37 mouse cellular contexts compared by ENCODE assay signal in the genomic region with DNA sequence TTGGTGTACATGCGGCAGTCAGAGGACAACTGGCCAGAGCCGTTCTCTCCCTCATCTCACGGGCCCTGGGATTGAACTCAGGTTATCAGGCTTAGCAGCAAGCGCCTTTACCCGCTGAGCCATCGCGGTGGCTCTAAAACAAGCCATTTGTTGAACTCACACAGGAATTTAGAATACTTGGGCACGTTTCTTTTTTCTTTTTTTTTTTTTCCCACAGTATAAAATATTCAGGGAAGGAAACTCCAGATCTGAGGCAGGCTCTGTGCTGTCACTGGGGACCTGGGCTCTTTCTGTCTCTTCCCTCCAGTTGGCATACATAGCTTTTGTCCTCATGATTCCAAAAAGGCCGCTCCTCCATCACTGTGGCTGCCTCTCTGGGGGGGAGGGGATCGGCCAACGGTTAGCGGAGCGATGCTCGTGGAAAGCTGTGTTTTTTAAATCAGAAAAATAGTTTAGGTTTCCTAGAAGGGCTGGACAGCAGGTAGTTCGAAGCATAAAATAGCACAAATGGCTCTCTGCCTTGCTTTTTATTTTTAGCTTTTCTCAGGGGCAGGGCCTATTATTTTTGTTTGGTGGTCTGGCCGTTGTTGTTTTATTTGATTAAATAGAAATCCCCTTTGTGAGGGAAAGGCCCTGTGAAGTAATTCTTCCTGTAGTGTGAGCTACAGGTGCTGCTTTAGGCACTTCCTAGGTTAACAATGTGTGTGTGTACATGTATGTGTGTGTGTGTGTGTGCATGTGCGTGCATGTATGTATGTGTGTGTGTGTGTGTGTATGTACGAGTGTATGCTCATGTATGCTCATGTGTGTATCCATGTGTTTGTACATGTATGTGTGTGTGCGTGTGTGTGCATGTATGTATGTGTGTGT. TPM values are rescaled to one million over a fixed set of nuclear protein-coding genes. Genes with fewer than 3 reads are reported as not detected.
DNase-seq lines count a peak whose midpoint lies in the region; ATAC-seq and TF ChIP-seq lines count a peak whose summit lies in the region.
"Had no signal": no experiment of that assay in that cellular context is flagged by ENCODE, and none has a peak within 500 bp of the region (broad histone marks: within the 10 kb centered on the region; RNA-seq: fewer than 3 reads in every experiment).

No protein-coding gene starts in this region.

- H3K27me3 ChIP-seq in hindbrain, embryonic 10.5 days (ENCODE audit: insufficient read depth, poor library complexity, severe bottlenecking) = no peaks in the 10 kb centered on the region
- no peaks in the 10 kb centered on the region for H3K27me3 ChIP-seq in hindbrain, embryonic 13.5 days
- H3K27me3 ChIP-seq in G1E (ENCODE audit: insufficient read depth, low read length) = no peaks in the 10 kb centered on the region
- H3K27me3 ChIP-seq in limb, embryonic 12.5 days = no peaks in the 10 kb centered on the region
- H3K27me3 ChIP-seq: embryonic facial prominence, embryonic 13.5 days; heart, embryonic 12.5 days; hindbrain, embryonic 15.5 days; neural tube, embryonic 15.5 days had no signal

- H3K4me3 ChIP-seq in hindbrain, embryonic 10.5 days = no peak overlapping the region
- H3K4me3 ChIP-seq in hindbrain, embryonic 13.5 days = no peak overlapping the region
- H3K4me3 ChIP-seq in G1E (ENCODE audit: low read depth, low read length) = peak overlapping the region; percentile 25
- H3K4me3 ChIP-seq in limb, embryonic 12.5 days (replicated peaks) = no peak overlapping the region
- H3K4me3 ChIP-seq in gastrocnemius, adult 2 months = no peak overlapping the region
- H3K4me3 ChIP-seq: embryonic facial prominence, embryonic 13.5 days; erythroblast, embryonic 14.5 days; heart, embryonic 12.5 days; hindbrain, embryonic 15.5 days; layer of hippocampus, adult 2 months; left cerebral cortex, adult 2 months; midbrain, embryonic 10.5 days; neural tube, embryonic 15.5 days had no signal

- DNase-seq in hindbrain, embryonic 10.5 days (ENCODE audit: low spot score) = no peak
- DNase-seq in A20 (ENCODE audit: low read depth, low spot score) (peak; percentile 81), G1E (ENCODE audit: low spot score) (no peak)
- no peak for DNase-seq in kidney, postnatal 10 days
- no peak for DNase-seq in frontal cortex, adult 2 months (ENCODE audit: extremely low spot score in 1 of 2, low spot score in 1 of 2)
- DNase-seq in gastrocnemius, adult 2 months = no peak
- DNase-seq: adrenal gland, postnatal 25 days; B cell, adult 2 months; cerebellum, adult 8-10 months; embryo, embryonic 11 days; gastrocnemius, postnatal 25 days; heart, adult 18-20 months; heart, postnatal 4 days; kidney, adult 11 months; kidney, postnatal 25 days; liver; lung, adult 2 months; lung, postnatal 10 days; right cerebral cortex, postnatal 25 days; thymus, adult 2 months had no signal

- H3K36me3 ChIP-seq in hindbrain, embryonic 10.5 days = no peaks in the 10 kb centered on the region
- no peaks in the 10 kb centered on the region for H3K36me3 ChIP-seq in hindbrain, embryonic 13.5 days
- H3K36me3 ChIP-seq in G1E (replicated peaks) = no peaks in the 10 kb centered on the region
- no peaks in the 10 kb centered on the region for H3K36me3 ChIP-seq in limb, embryonic 12.5 days
- H3K36me3 ChIP-seq: embryonic facial prominence, embryonic 13.5 days; heart, embryonic 12.5 days; hindbrain, embryonic 15.5 days; midbrain, embryonic 10.5 days; neural tube, embryonic 15.5 days had no signal

- WGBS in hindbrain, embryonic 10.5 days = 86% methylated on average over 19 of the region's 19 CpGs
- 76% methylated on average over 19 of the region's 19 CpGs for WGBS in hindbrain, embryonic 13.5 days
- WGBS in limb, embryonic 12.5 days = 79% methylated on average over 19 of the region's 19 CpGs

- no peak for TF ChIP-seq CTCF in G1E (IDR thresholded peaks at IDR 0.05; ENCODE audit: low read depth, low read length)
- no peak for TF ChIP-seq CTCF in gastrocnemius, adult 2 months (IDR thresholded peaks at IDR 0.05)

- peaks cover 84% of the 10 kb centered on the region for H3K4me1 ChIP-seq in hindbrain, embryonic 10.5 days (replicated peaks)
- peaks cover 21% of the 10 kb centered on the region for H3K4me1 ChIP-seq in hindbrain, embryonic 13.5 days (replicated peaks)
- H3K4me1 ChIP-seq in G1E (ENCODE audit: insufficient read depth, low read depth, low read length) = peaks cover 99% of the 10 kb centered on the region
- peaks cover 48% of the 10 kb centered on the region for H3K4me1 ChIP-seq in limb, embryonic 12.5 days (replicated peaks)

- no peaks in the 10 kb centered on the region for H3K9me3 ChIP-seq in hindbrain, embryonic 10.5 days
- no peaks in the 10 kb centered on the region for H3K9me3 ChIP-seq in hindbrain, embryonic 13.5 days
- H3K9me3 ChIP-seq in G1E (replicated peaks) = no peaks in the 10 kb centered on the region
- H3K9me3 ChIP-seq in limb, embryonic 12.5 days = no peaks in the 10 kb centered on the region
- H3K9me3 ChIP-seq: embryonic facial prominence, embryonic 13.5 days; heart, embryonic 12.5 days; hindbrain, embryonic 15.5 days; midbrain, embryonic 10.5 days; neural tube, embryonic 15.5 days had no signal

- H3K4me2 ChIP-seq in hindbrain, embryonic 13.5 days = no peak overlapping the region
- no peak overlapping the region for H3K4me2 ChIP-seq in limb, embryonic 12.5 days
- H3K4me2 ChIP-seq: embryonic facial prominence, embryonic 13.5 days; heart, embryonic 12.5 days; hindbrain, embryonic 15.5 days; neural tube, embryonic 15.5 days had no signal

- intact Hi-C loops in gastrocnemius, adult 2 months (cut with DNase I) = no loop called here

- peak overlapping the region; percentile 45; the same call in 1 of the 2 replicates for H3K27ac ChIP-seq in hindbrain, embryonic 10.5 days
- H3K27ac ChIP-seq in hindbrain, embryonic 13.5 days = no peak overlapping the region
- peak overlapping the region; percentile 81 for H3K27ac ChIP-seq in limb, embryonic 12.5 days
- no peak overlapping the region for H3K27ac ChIP-seq in gastrocnemius, adult 2 months
- H3K27ac ChIP-seq: embryonic facial prominence, embryonic 13.5 days; hindbrain, embryonic 15.5 days; left cerebral cortex, adult 2 months; liver, embryonic 14.5 days; macrophage; midbrain, embryonic 10.5 days; neural tube, embryonic 15.5 days had no signal

- ATAC-seq in hindbrain, embryonic 13.5 days (ENCODE audit: low FRiP score) = no peak
- no peak for ATAC-seq in G1E (ENCODE audit: extremely low read depth, insufficient number of reproducible peaks, low FRiP score, poor library complexity, severe bottlenecking)
- no peak for ATAC-seq in limb, embryonic 12.5 days (ENCODE audit: insufficient number of reproducible peaks, insufficient read depth, low FRiP score, low TSS enrichment, low read depth)
- ATAC-seq: inflammation-experienced regulatory T-cells, adult 6 months had no signal

- no peak overlapping the region for H3K9ac ChIP-seq in hindbrain, embryonic 13.5 days
- H3K9ac ChIP-seq in limb, embryonic 12.5 days (replicated peaks) = no peak overlapping the region
- H3K9ac ChIP-seq: embryonic facial prominence, embryonic 13.5 days; heart, embryonic 12.5 days; hindbrain, embryonic 15.5 days; liver, embryonic 14.5 days; neural tube, embryonic 15.5 days had no signal

RNA-seq across cellular contexts. Expression of a gene that starts 5.5 kb away (rescaled TPM):
- polyA plus RNA-seq in hindbrain, embryonic 10.5 days (2016; fragmentation: Nextera tagmentation; extraction: Ambion mirVana) = 21.3 and 25.9 TPM in 2 replicates
- polyA plus RNA-seq in hindbrain, embryonic 13.5 days (2015; fragmentation: Nextera tagmentation; extraction: Ambion mirVana) = 29.4 and 31.4 TPM in 2 replicates
- 717 and 822 TPM in 2 replicates for total RNA-seq in G1E (2014; fragmentation: Nextera tagmentation)
- 184 and 222 TPM in 2 replicates for total RNA-seq in G1E (2017)
- 540 and 565 TPM in 2 replicates for polyA plus RNA-seq in G1E (2012)
- 16.2 and 18.6 TPM in 2 replicates for polyA plus RNA-seq in limb, embryonic 12.5 days (2016; fragmentation: Nextera tagmentation; extraction: Ambion mirVana)
- 45.3 and 63.2 TPM in 2 replicates for polyA plus RNA-seq in frontal cortex, adult 2 months (2012; rRNA removed)
- 1 to 10 TPM; 2.5 to 5.3 TPM for total RNA-seq in gastrocnemius, adult 2 months (2021)

RNA-seq across cellular contexts. Expression of a gene that starts 36.8 kb away (rescaled TPM):
- 0.17 TPM in 1 of 2 replicates, not detected in the other for polyA plus RNA-seq in hindbrain, embryonic 10.5 days (2016; fragmentation: Nextera tagmentation; extraction: Ambion mirVana)
- polyA plus RNA-seq in hindbrain, embryonic 13.5 days (2015; fragmentation: Nextera tagmentation; extraction: Ambion mirVana) = 0.71 and 1.9 TPM in 2 replicates
- total RNA-seq in G1E (2014; fragmentation: Nextera tagmentation) = 0.98 TPM in 1 of 2 replicates, not detected in the other
- 0.60 and 1.1 TPM in 2 replicates for total RNA-seq in G1E (2017)
- polyA plus RNA-seq in G1E (2012) = 0.30 and 0.79 TPM in 2 replicates
- polyA plus RNA-seq in limb, embryonic 12.5 days (2016; fragmentation: Nextera tagmentation; extraction: Ambion mirVana) = 12.1 and 30.7 TPM in 2 replicates
- 0.65 and 0.82 TPM in 2 replicates for polyA plus RNA-seq in frontal cortex, adult 2 months (2012; rRNA removed)
- not detected for total RNA-seq in gastrocnemius, adult 2 months (2021)
- total RNA-seq: adrenal gland, adult 18-20 months; adrenal gland, postnatal 25 days; gastrocnemius, postnatal 25 days; heart, adult 18-20 months; heart, postnatal 4 days; monocyte, adult 5-6 weeks had no signal
- polyA plus RNA-seq: erythroblast, embryonic 14.5 days; forebrain, embryonic 11.5 days; heart, postnatal 0 days; inflammation-experienced regulatory T-cells, adult 6 months; midbrain, embryonic 10.5 days had no signal

Comparison
In these comparisons a context has a peak if more than half of its experiments do, and no peak if none do; other contexts are left out.
1. H3K27ac ChIP-seq: peak in hindbrain, embryonic 10.5 days (single experiment) and limb, embryonic 12.5 days (single experiment); none in hindbrain, embryonic 13.5 days (single experiment) and gastrocnemius, adult 2 months (single experiment).